Mouse (Mus musculus) NIH3T3 (cell line): ENCODE data around the gene Syt8.

Experiments
- DNase-seq: peaks from one replicate; pipeline ENCODE4 v3.0.0-alpha.2; 2012; ENCODE audit warnings: low read depth

Gene Syt8

GRCm38 (mm10) chr7:142476271-142476670, 41.6 kb downstream of the Syt8 start:
- no peak for DNase-seq

GRCm38 (mm10) chr7:142476795-142477452, 42.3 kb downstream of the Syt8 start:
- no peak for DNase-seq

GRCm38 (mm10) chr7:142478001-142478400, 43.4 kb downstream of the Syt8 start:
- no peak for DNase-seq

- DNase-seq, result no peak
Measured at GRCm38 (mm10) chr7:142478574-142478973, 43.9 kb downstream of the Syt8 start.

GRCm38 (mm10) chr7:142479307-142479706, 44.7 kb downstream of the Syt8 start:
- no peak for DNase-seq

GRCm38 (mm10) chr7:142479886-142480285, 45.2 kb downstream of the Syt8 start:
- DNase-seq, result no peak

GRCm38 (mm10) chr7:142480661-142481060, 46.0 kb downstream of the Syt8 start:
- no peak for DNase-seq

GRCm38 (mm10) chr7:142481186-142481567, 46.5 kb downstream of the Syt8 start:
- DNase-seq, result peak; percentile 88

GRCm38 (mm10) chr7:142481568-142482255, 47.1 kb downstream of the Syt8 start:
- peak; percentile 83 for DNase-seq

GRCm38 (mm10) chr7:142482256-142482609, 47.6 kb downstream of the Syt8 start:
- peak; percentile 78 for DNase-seq

- DNase-seq, result peak; percentile 68
Measured at GRCm38 (mm10) chr7:142483136-142483535, 48.5 kb downstream of the Syt8 start.

- DNase-seq, result peak; percentile 74
Measured at GRCm38 (mm10) chr7:142484780-142485179, 50.1 kb downstream of the Syt8 start.

- peak; percentile 27 for DNase-seq
Measured at GRCm38 (mm10) chr7:142486751-142487162, 52.1 kb downstream of the Syt8 start.

- peak; percentile 28 for DNase-seq
Measured at GRCm38 (mm10) chr7:142487341-142487859, 52.8 kb downstream of the Syt8 start.

GRCm38 (mm10) chr7:142488053-142488452, 53.4 kb downstream of the Syt8 start:
- no peak for DNase-seq
